Mouse (Mus musculus) small intestine, adult 2 months (tissue): Measurements from ENCODE around the gene Tnr. TPM values are rescaled to one million over a fixed set of nuclear protein-coding genes. Genes with fewer than 3 reads are reported as not detected.

Source experiments
- H3K27ac ChIP-seq: fragments of 200-500 bp; 2 replicates; pipeline ENCODE4 v1.5.1; 2012; ENCODE audit warnings: low read depth, low read length, control low read depth, inconsistent platforms; ENCODE audit not compliant: insufficient read depth
- H3K27me3 ChIP-seq: fragments of 200-500 bp; 2 replicates; pipeline ENCODE4 v1.6.1; 2012; ENCODE audit warnings: mild to moderate bottlenecking, moderate library complexity, low read length, inconsistent platforms; ENCODE audit not compliant: control insufficient read depth, insufficient read depth
- H3K36me3 ChIP-seq: fragments of 200-500 bp; 2 replicates; pipeline ENCODE4 v1.6.1; 2012; ENCODE audit warnings: mild to moderate bottlenecking, low read length, control low read depth, inconsistent platforms; ENCODE audit not compliant: control insufficient read depth, insufficient read depth
- H3K4me1 ChIP-seq: fragments of 200-500 bp; 2 replicates; pipeline ENCODE4 v1.6.1; 2012; ENCODE audit warnings: low read length, inconsistent platforms, mixed read lengths; ENCODE audit not compliant: control insufficient read depth, insufficient read depth, insufficient read length
- H3K4me3 ChIP-seq: fragments of 200-500 bp; 2 replicates; pipeline ENCODE4 v1.5.1; 2012; ENCODE audit warnings: low read depth, mild to moderate bottlenecking, control low read depth, inconsistent platforms, low read length, moderate library complexity
- CTCF ChIP-seq: fragments of 200-500 bp; IDR thresholded peaks from 2 replicates; pipeline ENCODE4 v1.5.1; 2012; ENCODE audit warnings: low read depth, mild to moderate bottlenecking, control low read depth, inconsistent platforms, low read length, moderate library complexity, mixed read lengths; ENCODE audit not compliant: insufficient replicate concordance, insufficient read length; ENCODE audit errors: extremely low read depth
- POLR2A ChIP-seq: fragments of 200-500 bp; IDR thresholded peaks from 2 replicates; pipeline ENCODE4 v1.6.1; 2012; ENCODE audit warnings: low read depth, mild to moderate bottlenecking, control low read depth, inconsistent platforms, low read length, moderate library complexity
- WGBS: fragments of 180-500 bp; shearing (Covaris S2); methylation state at CpG from one replicate; pipeline ENCODE4 v1.1.7; 2018; 5-methylcytosine and 5-hydroxymethylcytosine counted together
- polyA plus RNA-seq: library from polyadenylated mRNA; depleted of rRNA; stranded (reverse); fragments of >200 nt; gene quantifications from 2 replicates; pipeline ENCODE4 v1.2.3, GENCODE M21; 2012

Gene Tnr
- polyA plus RNA-seq, 1 experiment, result 0.10 TPM

DNA sequence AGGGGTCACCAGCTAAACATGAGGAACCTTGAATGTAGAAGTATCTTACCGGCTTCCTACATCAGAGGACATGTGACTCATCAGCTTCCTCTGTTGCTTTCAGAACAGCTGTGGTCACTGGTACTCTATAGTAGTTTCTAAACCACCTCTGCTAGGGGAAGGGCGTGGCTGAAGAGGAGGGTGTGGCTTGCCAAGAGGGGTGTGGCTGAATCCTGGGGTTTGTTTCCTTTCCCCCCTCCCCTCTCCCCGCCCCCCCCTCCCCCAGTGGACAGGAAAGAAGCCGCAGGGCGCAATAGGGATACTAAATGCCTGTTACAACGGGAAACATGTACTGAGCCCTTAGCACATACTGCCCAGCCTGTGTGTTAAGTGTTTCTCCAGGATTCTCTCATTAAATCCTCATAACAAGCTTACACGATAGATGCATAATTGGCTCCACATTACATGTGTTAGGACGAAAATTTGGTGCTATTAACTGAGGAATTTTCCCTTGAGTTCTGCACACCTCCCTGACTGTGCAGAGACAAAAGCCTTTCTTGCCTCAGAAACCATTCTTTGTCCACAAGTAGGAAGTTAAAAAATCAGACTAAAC lies 289.3 kb downstream of the Tnr start:
- WGBS, result 8% methylated on average over 8 of the region's 8 CpGs
- H3K27ac ChIP-seq, result no peak overlapping the region
- H3K27me3 ChIP-seq, result no peaks in the 10 kb centered on the region
- TF ChIP-seq POLR2A, result no peak
- TF ChIP-seq CTCF, result no peak
- H3K4me1 ChIP-seq, result no peaks in the 10 kb centered on the region
- no peaks in the 10 kb centered on the region for H3K36me3 ChIP-seq
- H3K4me3 ChIP-seq, result no peak overlapping the region

GRCm38 (mm10) chr1:159814348-159814747 lies 290.8 kb downstream of the Tnr start:
- Histone ChIP-seq H3K27ac (no peak overlapping the region), H3K27me3 (no peaks in the 10 kb centered on the region), H3K36me3 (no peaks in the 10 kb centered on the region), H3K4me3 (no peak overlapping the region), H3K4me1 (no peaks in the 10 kb centered on the region)
- TF ChIP-seq CTCF, result no peak
- TF ChIP-seq POLR2A, result no peak
- WGBS, result 41% methylated on average over 3 of the region's 3 CpGs

DNA sequence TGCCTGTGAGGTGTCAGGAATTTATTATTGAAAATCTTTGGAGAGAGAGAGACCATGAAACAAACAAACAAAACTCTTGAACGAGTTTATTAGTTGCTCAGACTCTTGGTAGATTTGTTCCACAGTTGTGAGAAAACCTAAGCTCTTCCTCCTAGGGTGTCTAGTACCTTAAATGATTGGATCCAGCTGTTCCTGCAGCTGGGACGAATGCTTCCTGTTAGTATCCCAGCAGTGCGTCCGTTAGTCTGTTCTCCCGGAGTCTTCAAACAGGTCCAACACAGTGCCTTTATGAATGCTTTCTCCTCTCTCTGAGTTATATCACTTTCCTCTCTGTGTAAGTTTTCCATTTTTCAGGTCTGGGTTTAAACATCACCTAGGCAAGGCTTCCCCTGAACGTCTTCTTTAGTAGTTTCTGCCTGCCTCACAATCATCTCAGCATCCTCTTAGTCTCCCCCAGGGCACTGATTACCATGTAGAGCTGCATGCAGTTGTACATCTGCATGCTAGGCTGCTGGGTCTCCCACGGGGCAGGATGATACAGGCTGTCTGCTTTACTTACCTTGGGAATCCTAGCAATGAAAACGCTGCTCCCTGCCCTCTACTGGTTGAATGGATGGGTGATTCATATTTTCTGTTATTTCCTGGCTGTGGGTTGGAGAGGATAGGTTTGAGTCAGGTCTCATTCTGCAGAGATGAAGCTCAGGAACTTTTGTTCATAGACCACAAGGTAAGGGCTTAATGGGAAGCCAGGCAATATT lies 293.2 kb downstream of the Tnr start:
- no peaks in the 10 kb centered on the region for H3K4me1 ChIP-seq
- TF ChIP-seq POLR2A (no peak), CTCF (no peak)
- no peaks in the 10 kb centered on the region for H3K27me3 ChIP-seq
- H3K27ac ChIP-seq, result no peak overlapping the region
- WGBS, result 42% methylated on average over 8 of the region's 8 CpGs
- no peak overlapping the region for H3K4me3 ChIP-seq
- H3K36me3 ChIP-seq, result no peaks in the 10 kb centered on the region

- 50% methylated on average over 3 of the region's 3 CpGs for WGBS
- no peak overlapping the region for H3K4me3 ChIP-seq
- H3K27ac ChIP-seq, result no peak overlapping the region
- no peaks in the 10 kb centered on the region for H3K36me3 ChIP-seq
- TF ChIP-seq POLR2A (no peak), CTCF (no peak)
- H3K27me3 ChIP-seq, result no peaks in the 10 kb centered on the region
- H3K4me1 ChIP-seq, result no peaks in the 10 kb centered on the region
These were observed 295.9 kb downstream of the Tnr start for GRCm38 (mm10) chr1:159819511-159819910.

- H3K27ac ChIP-seq, result no peak overlapping the region
- no peaks in the 10 kb centered on the region for H3K4me1 ChIP-seq
- H3K4me3 ChIP-seq, result no peak overlapping the region
- H3K27me3 ChIP-seq, result no peaks in the 10 kb centered on the region
- 70% methylated on average over 2 of the region's 2 CpGs for WGBS
- TF ChIP-seq POLR2A (no peak), CTCF (no peak)
- no peaks in the 10 kb centered on the region for H3K36me3 ChIP-seq
These were observed 298.8 kb downstream of the Tnr start for GRCm38 (mm10) chr1:159822416-159822815.

DNA sequence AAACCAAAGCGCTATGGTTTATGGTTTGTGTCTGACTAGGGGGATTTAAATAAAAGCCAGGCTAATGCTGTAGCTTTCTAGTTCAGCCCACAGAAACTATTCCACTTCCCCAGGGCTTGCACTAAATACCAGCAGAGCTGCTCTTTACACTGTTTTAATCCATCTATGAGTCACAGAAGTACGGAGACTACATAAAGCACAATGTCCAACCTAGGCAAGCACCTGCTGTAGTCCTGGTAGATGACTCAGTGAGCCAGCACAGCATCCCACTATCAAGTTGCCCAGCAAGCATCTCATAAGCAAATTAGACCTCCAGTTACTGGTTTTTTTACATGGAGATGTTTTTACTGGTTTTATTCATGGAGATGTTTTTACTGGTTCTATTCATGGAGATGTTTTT lies 305.0 kb downstream of the Tnr start:
- no peaks in the 10 kb centered on the region for H3K27me3 ChIP-seq
- H3K36me3 ChIP-seq, result no peaks in the 10 kb centered on the region
- WGBS, result 77% methylated on average over 2 of the region's 2 CpGs
- H3K4me3 ChIP-seq, result no peak overlapping the region
- H3K27ac ChIP-seq, result no peak overlapping the region
- no peaks in the 10 kb centered on the region for H3K4me1 ChIP-seq
- TF ChIP-seq POLR2A (no peak), CTCF (no peak)

- H3K36me3 ChIP-seq, result no peaks in the 10 kb centered on the region
- 40% methylated on average over 2 of the region's 2 CpGs for WGBS
- H3K27ac ChIP-seq, result no peak overlapping the region
- H3K4me3 ChIP-seq, result no peak overlapping the region
- H3K4me1 ChIP-seq, result no peaks in the 10 kb centered on the region
- no peak for TF ChIP-seq CTCF
- TF ChIP-seq POLR2A, result no peak
- H3K27me3 ChIP-seq, result no peaks in the 10 kb centered on the region
These were observed 309.6 kb downstream of the Tnr start for GRCm38 (mm10) chr1:159833165-159833564.
